Mouse (Mus musculus) MEL (cell line): Measurements from ENCODE around the gene Exph5. TPM values are rescaled to one million over a fixed set of nuclear protein-coding genes. Genes with fewer than 3 reads are reported as not detected.

Experiments
- DNase-seq: peaks from one replicate; pipeline ENCODE4 v3.0.0; 2011; ENCODE audit warnings: low read depth, low spot score
- H3K27ac ChIP-seq: 2 replicates; pipeline ENCODE4 v1.5.1; 2012; ENCODE audit warnings: low read depth, mild to moderate bottlenecking, control low read depth, low read length, moderate library complexity; ENCODE audit not compliant: control insufficient read depth
- H3K27me3 ChIP-seq, 2 experiments: fragments of 150-350 bp in 1 of 2; sonication (generic) in 1 of 2; 2 replicates each; pipeline ENCODE4 v1.6.1; 2012; ENCODE audit warnings: low read length in 2 of 2, mild to moderate bottlenecking in 2 of 2, improper control_type of control experiment in 1 of 2, moderate library complexity in 1 of 2; ENCODE audit not compliant: insufficient read depth in 2 of 2, control insufficient read depth in 1 of 2
- H3K36me3 ChIP-seq, 2 experiments: 2 replicates each; pipeline ENCODE4 v1.6.1; 2012 to 2014; ENCODE audit warnings: low read length in 2 of 2, improper control_type of control experiment in 1 of 2, inconsistent platforms in 1 of 2, mild to moderate bottlenecking in 1 of 2; ENCODE audit not compliant: insufficient read depth in 2 of 2, control insufficient read depth in 1 of 2
- H3K4me1 ChIP-seq, 2 experiments: fragments of 150-350 bp in 1 of 2; sonication (generic) in 1 of 2; 2 replicates each; pipeline ENCODE4 v1.6.1; 2012; ENCODE audit warnings: low read length in 2 of 2, improper control_type of control experiment in 1 of 2, mild to moderate bottlenecking in 1 of 2; ENCODE audit not compliant: insufficient read depth in 2 of 2, control insufficient read depth in 1 of 2
- H3K4me3 ChIP-seq, 2 experiments: fragments of 150-350 bp in 1 of 2; sonication (generic) in 1 of 2; 2 replicates each; pipeline ENCODE4 v1.5.1; 2012; ENCODE audit warnings: low read depth in 2 of 2, low read length in 2 of 2, mild to moderate bottlenecking in 2 of 2, moderate library complexity in 2 of 2, control low read depth in 1 of 2, improper control_type of control experiment in 1 of 2; ENCODE audit not compliant: control insufficient read depth in 1 of 2, insufficient read depth in 1 of 2
- H3K79me2 ChIP-seq: 2 replicates; pipeline ENCODE4 v1.6.1; 2012; ENCODE audit warnings: mild to moderate bottlenecking, low read length, moderate library complexity; ENCODE audit not compliant: control insufficient read depth, poor library complexity, insufficient read depth
- H3K9ac ChIP-seq: 2 replicates; pipeline ENCODE4 v1.6.1; 2012; ENCODE audit warnings: low read depth, mild to moderate bottlenecking, control low read depth, low read length, moderate library complexity; ENCODE audit not compliant: control insufficient read depth, poor library complexity, severe bottlenecking
- H3K9me3 ChIP-seq: fragments of 150-350 bp; sonication (generic); replicated peaks from 2 replicates; pipeline ENCODE4 v1.6.1; 2012; ENCODE audit warnings: mild to moderate bottlenecking, low read length, improper control_type of control experiment, moderate library complexity; ENCODE audit not compliant: insufficient read depth
- BHLHE40 ChIP-seq: IDR thresholded peaks from 2 replicates; pipeline ENCODE4 v1.6.1; 2012; ENCODE audit warnings: low read depth, mild to moderate bottlenecking, inconsistent platforms, low read length, improper control_type of control experiment, borderline replicate concordance
- CHD2 ChIP-seq: IDR thresholded peaks from 2 replicates; pipeline ENCODE4 v1.6.1; 2011; ENCODE audit warnings: low read length, improper control_type of control experiment
- E2F4 ChIP-seq: IDR thresholded peaks from 2 replicates; pipeline ENCODE4 v1.6.1; 2011; ENCODE audit warnings: low read depth, low read length, improper control_type of control experiment, borderline replicate concordance
- GABPA ChIP-seq: IDR thresholded peaks from 2 replicates; pipeline ENCODE4 v1.6.1; 2012; ENCODE audit warnings: low read depth, mild to moderate bottlenecking, inconsistent platforms, low read length, improper control_type of control experiment, moderate library complexity
- GATA1 ChIP-seq: IDR thresholded peaks from 2 replicates; pipeline ENCODE4 v1.6.1; 2011; ENCODE audit warnings: low read depth, low read length, improper control_type of control experiment
- KAT2A ChIP-seq: conservative IDR thresholded peaks from 2 replicates; pipeline ENCODE4 v1.6.1; 2012; ENCODE audit warnings: low read depth, low read length, improper control_type of control experiment, inconsistent platforms
- MAFK ChIP-seq: IDR thresholded peaks from 2 replicates; pipeline ENCODE4 v1.6.1; 2011; ENCODE audit warnings: low read depth, mild to moderate bottlenecking, low read length, improper control_type of control experiment, borderline replicate concordance
- MEF2A ChIP-seq: IDR thresholded peaks from 2 replicates; pipeline ENCODE4 v1.6.1; 2014; ENCODE audit warnings: low read depth, mild to moderate bottlenecking, inconsistent platforms, low read length, improper control_type of control experiment; ENCODE audit not compliant: poor library complexity, insufficient replicate concordance, severe bottlenecking; ENCODE audit errors: extremely low read depth
- MYC ChIP-seq: IDR thresholded peaks from 2 replicates; pipeline ENCODE4 v1.6.1; 2011; ENCODE audit warnings: low read depth, mild to moderate bottlenecking, low read length, improper control_type of control experiment, moderate library complexity
- POLR2AphosphoS2 ChIP-seq: IDR thresholded peaks from 2 replicates; pipeline ENCODE4 v1.6.1; 2011; ENCODE audit warnings: low read length, improper control_type of control experiment
- RAD21 ChIP-seq: IDR thresholded peaks from 2 replicates; pipeline ENCODE4 v1.6.1; 2011; ENCODE audit warnings: mild to moderate bottlenecking, low read depth, low read length, improper control_type of control experiment
- SMC3 ChIP-seq: IDR thresholded peaks from 2 replicates; pipeline ENCODE4 v1.6.1; 2011; ENCODE audit warnings: low read depth, low read length, improper control_type of control experiment
- TBP ChIP-seq: IDR thresholded peaks from 2 replicates; pipeline ENCODE4 v1.8.0; 2011; ENCODE audit warnings: low read depth, low read length, improper control_type of control experiment
- USF1 ChIP-seq: IDR thresholded peaks from 2 replicates; pipeline ENCODE4 v1.6.1; 2014; ENCODE audit warnings: low read depth, mild to moderate bottlenecking, inconsistent platforms, low read length, improper control_type of control experiment, moderate library complexity
- ZKSCAN1 ChIP-seq: IDR thresholded peaks from 2 replicates; pipeline ENCODE4 v1.6.1; 2012; ENCODE audit warnings: low read depth, mild to moderate bottlenecking, inconsistent platforms, low read length, improper control_type of control experiment, moderate library complexity
- polyA plus RNA-seq, 2 experiments: library from polyadenylated mRNA; stranded (reverse) in 1 of 2; unstranded in 1 of 2; fragments of >175 nt in 1 of 2; fragments of >200 nt in 1 of 2; gene quantifications; 2 replicates each; pipeline versions ENCODE4 v1.2.1 to v1.2.4; 2012; ENCODE audit warnings: low replicate concordance in 2 of 2, low read depth in 1 of 2; ENCODE audit not compliant: insufficient read length in 2 of 2, insufficient read depth in 1 of 2, missing spikeins in 1 of 2
- total RNA-seq: library from RNA; depleted of rRNA; stranded (reverse); fragments of 300-350 nt; gene quantifications from 2 replicates; pipeline ENCODE4 v1.2.3, GENCODE M21; 2012

Exph5 gene
- total and polyA plus RNA-seq, 3 experiments = not detected

GRCm38 (mm10) chr9:53256690-53257305 is 44.7 kb upstream of the Exph5 start:
- peaks cover under 1 to 8% of the 10 kb centered on the region in 2 experiments; a peak in 3 of 4 replicates for H3K27me3 ChIP-seq
- no peaks in the 10 kb centered on the region for H3K79me2 ChIP-seq
- DNase-seq = no peak
- no peak overlapping the region for H3K4me3 ChIP-seq
- TF ChIP-seq CHD2 (no peak), RAD21 (no peak), MYC (no peak), MEF2A (no peak), E2F4 (no peak), GATA1 (no peak), BHLHE40 (no peak), KAT2A (no peak), USF1 (no peak), MAFK (no peak), POLR2AphosphoS2 (no peak), SMC3 (no peak), ZKSCAN1 (no peak), GABPA (no peak), TBP (no peak)
- H3K36me3 ChIP-seq = no peaks in the 10 kb centered on the region
- no peaks in the 10 kb centered on the region for H3K4me1 ChIP-seq
- H3K9ac ChIP-seq = no peak overlapping the region
- no peak overlapping the region for H3K27ac ChIP-seq
- H3K9me3 ChIP-seq = no peaks in the 10 kb centered on the region

GRCm38 (mm10) chr9:53257772-53258171 is 43.7 kb upstream of the Exph5 start:
- Histone ChIP-seq H3K9me3 (no peaks in the 10 kb centered on the region), H3K79me2 (no peaks in the 10 kb centered on the region), H3K27ac (no peak overlapping the region), H3K4me3 (no peak overlapping the region), H3K9ac (no peak overlapping the region), H3K36me3 (no peaks in the 10 kb centered on the region), H3K27me3 (peaks cover 8% of the 10 kb centered on the region in 2 experiments; a peak in 3 of 4 replicates), H3K4me1 (no peaks in the 10 kb centered on the region)
- DNase-seq = no peak
- no peak for TF ChIP-seq USF1
- no peak for TF ChIP-seq E2F4
- no peak for TF ChIP-seq POLR2AphosphoS2
- TF ChIP-seq BHLHE40 = no peak
